Mouse (Mus musculus): ENCODE measurements around the gene Pde7b.

Gene Pde7b

DNA sequence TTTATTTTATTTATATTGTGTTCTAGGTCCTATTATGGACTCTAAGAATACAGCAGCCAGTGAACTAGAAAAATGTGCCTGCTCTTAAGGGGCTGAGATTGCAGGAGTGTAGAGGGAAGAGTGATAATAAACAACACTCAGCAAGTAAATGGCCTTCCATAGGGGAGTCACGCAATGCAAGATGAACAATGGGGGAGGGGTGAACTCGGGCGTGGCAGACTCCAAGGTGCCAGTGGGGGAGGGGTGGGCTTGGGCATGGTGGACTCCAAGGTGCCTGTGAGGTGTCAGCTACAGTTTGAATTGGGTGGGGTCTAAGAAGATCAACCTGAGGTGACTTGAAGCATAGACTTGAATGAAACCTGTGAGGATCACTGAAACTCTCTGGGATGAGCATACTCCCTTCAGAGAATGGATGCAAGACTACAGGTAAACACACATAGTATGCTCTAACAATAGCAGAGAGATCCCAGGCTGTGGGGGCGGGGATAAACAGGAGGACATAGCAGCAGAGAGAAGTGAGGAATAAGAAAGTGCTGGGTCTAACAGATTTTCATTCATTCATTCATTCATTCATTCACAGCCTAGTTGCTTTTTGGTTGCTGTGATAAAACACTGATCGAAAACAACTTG lies 230.9 kb downstream of the Pde7b start:
- DNase-seq (ENCODE audit: low spot score in 2 of 2) = no peak

DNA sequence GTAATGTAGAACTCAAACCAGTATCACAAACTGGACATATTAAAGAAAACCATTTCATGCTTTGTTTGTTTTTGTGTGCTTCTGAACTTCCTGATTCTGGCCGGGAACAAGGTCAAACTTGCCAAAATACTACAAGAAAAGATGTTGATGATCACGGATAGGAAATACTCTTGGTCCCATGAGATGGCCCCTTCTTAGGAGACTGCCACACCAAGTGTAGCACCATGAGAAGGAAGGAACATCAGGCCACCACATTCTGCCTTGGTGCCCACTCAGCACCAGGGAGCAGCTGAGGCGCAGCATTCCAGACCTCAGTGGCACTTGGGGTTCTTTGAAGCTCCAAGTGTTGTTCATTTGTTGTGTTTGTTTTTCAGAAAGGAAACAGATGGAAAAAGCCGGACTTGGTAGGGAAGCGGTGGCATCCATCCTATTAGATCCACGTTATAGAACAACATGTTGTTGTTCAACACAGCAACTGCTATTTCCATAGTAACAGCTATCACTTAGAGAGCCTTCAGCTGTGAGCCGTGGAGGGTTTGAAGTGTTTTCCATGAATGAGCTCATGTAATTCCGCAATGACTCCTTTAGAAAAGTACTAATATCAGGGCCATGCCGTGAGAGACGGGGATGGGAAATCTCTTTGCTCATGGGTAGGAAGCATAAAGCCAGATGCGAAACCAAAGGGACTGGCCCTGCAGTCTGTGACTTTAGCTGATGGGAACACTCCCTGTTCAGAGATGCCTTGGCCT lies 232.5 kb downstream of the Pde7b start:
- no peak for DNase-seq (ENCODE audit: low spot score in 2 of 2)

DNA sequence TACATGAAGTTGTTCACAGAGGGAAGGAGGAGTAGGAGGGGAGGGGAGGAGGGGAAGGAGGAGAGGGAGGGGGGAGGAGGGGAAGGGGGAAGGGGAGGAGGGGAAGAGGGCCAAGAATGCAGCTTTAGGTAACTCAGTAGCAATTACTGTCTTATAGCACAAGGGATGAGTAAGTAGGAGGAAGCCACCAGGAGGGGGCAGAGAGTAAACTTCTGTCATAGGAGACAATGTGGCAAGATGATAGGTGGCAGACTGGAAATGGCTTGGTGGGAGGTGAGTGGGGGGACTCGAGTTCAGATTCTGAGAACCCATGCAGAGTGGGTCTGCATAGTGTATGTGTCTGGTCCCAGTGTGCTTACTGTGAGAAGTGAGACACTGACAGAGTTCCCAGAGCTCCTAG lies 234.1 kb downstream of the Pde7b start:
- peak in 1 of 2 experiments; percentile 33 for DNase-seq (ENCODE audit: low spot score in 2 of 2)

DNA sequence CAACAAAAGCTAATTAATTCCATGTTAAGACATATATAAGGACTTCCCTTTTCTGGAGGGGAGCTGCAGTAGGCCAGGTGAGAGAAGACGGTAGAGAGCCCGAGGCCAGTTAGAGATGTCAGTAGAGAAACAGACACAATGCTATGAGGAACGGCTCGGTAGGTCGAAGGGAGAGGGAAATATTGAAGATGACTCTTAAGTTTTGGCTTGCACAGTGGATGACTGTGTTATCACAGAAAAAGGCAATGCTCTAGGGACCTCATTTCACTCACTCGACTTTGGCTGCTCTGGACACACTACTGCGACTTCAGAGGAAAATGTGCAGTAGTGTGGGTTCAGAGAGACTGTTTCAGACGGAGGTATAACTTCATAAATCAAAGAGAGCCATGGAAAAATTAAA lies 234.6 kb downstream of the Pde7b start:
- no peak for DNase-seq (ENCODE audit: low spot score in 2 of 2)

DNA sequence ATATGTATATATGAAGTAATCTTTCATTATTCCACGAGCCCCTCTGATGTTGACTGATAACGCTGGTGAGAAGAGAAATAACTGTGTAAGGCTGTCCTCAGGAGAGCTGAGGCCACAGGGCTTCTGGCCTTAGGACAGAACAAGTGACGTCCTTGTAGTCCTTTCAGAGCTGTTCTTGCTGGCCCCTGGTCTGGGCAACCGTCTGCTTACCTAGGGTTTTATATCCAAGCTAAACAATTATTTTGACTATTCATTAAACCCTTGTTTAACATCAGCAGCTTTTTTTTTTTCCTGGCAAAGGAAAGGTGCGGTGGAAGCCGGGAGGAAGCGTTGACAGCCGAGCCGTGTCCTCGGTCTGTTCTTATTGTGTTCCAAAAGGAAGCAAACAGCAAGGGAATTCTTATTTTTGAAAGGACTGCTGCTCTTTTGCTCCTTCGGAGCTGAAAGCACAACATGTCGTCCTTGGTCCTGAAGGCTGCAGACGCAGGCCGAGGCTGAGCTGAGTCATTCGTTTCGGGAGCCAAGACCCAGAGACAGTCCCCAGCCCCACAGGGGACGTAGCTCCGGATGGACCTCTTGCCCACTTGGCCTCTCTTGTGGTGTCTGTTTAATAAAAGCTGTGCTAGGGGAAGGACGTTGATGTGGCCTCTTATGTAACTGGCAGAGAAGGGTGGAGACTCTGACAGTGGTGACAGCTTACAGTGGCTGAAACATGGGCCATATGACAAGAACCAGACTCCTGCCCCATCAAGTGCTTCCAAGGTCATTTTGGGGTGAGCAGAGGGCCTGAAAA lies 238.2 kb downstream of the Pde7b start:
- no peak for DNase-seq (ENCODE audit: low spot score in 2 of 2)

DNA sequence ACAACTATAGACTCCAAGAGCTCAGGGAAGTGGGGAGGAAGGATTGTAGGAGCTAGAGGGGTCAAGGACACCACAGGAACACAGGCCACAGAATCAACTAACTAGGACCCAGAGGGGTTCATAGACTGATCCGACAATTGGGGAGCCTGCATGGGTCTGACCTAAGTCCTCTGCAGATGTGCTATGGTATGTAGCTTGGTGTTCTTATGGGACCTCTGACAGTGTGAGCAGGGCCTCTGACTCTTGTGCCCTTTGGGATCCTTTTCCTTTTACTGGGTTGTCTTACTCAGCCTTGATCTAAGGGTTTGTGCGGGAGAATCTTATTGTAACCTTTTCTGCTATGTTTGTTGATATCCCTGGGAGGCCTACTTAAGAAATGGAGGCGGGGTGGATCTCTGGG lies 239.1 kb downstream of the Pde7b start:
- DNase-seq (ENCODE audit: low spot score in 2 of 2) = no peak

DNA sequence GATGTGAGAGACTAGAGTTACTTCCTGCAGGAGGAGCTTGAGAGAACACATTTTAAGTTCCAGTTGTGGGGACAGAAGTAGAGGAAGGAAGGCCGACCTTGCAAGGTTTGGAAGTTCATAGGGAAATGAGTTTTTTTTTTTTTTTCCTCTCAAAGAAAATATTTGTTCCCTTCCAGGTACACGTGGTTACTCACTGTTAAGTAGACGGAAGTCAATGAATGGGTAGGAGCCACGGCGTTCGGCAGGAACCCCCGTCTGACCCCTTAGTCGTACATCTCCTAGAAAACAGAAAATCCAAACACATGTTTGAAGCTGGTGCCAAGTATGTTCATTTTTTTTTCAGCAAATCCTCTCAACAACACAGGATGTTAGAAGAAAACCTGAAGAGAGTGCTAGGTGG lies 245.4 kb downstream of the Pde7b start:
- DNase-seq (ENCODE audit: low spot score in 2 of 2) = no peak

DNA sequence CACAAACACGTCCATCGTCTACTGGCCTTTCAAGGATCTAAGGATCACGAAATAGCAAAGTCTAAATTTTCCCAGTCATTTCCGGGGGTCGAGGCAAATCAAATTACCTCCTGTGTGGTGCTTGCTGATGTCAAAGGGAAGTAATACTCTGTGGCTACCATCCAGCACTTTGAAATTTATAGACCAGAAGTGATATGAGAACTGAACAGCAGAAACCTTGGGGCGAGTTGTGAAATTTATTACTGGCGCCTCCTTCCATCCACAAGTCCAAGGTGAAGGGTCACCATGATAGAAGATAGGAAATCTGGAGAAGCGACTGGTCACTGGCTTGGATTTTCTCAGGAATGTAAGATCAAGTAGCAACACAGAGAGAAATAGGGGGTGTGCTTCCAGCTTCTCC lies 246.4 kb downstream of the Pde7b start:
- DNase-seq (ENCODE audit: low spot score in 2 of 2) = no peak

DNA sequence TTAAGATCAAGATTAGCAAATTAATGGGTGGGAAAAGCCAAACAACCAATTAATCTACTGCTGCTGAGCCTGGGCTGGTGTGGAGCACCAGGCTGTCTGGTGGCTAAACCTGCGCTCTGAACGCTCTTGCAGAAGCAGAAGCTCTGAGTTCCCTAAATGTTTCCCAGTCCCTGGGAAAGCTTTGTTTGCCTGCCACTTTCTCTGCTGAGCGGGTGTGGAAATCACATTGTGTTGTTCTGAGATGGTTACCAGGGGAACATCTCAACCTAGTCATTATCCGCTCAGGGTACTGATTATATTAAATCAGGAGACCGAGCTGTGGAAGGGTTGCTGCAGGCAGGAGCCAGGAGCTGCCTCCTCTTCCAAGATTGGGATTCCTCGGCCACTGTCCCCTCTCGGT lies 250.0 kb downstream of the Pde7b start:
- no peak for DNase-seq (ENCODE audit: low spot score in 2 of 2)

DNA sequence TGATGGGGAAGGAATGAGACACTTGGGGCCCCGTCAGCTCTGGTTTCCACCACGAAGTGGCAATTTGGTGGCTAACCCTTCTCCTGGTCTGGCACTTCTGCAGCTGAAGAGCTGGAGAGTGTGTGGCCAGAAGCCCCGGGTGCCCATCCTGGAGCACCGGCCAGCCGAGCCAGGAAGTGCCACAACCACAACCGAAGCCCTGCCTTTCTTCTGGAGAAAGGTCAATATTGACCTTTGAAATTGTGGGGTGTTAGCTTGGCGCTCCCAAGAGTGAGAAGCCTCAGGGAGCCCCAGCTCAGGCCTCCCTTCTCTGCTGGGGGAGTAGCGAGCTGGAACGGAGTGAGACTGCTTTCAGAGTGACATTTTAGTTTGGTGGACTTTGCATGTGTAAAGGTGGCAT lies 250.8 kb downstream of the Pde7b start:
- DNase-seq (ENCODE audit: low spot score in 2 of 2) = no peak

DNA sequence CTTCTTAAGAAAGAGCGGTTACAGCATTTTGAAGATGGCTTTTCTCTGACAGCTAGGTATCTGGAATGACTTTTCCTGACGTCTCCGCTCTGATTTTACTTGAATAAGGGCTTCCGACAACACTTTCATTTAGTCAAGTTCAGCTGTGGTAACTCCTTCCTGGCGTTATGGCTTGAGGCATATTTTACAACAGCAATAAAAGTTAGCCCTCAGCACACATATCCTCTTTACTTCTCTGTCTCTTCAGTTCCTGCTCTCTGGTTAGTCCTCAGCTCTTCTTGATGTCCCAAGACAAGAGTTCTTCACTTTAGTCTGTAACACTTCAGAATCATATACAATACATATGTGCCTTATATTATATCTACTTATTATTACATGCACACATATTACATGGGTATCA lies 251.4 kb downstream of the Pde7b start:
- no peak for DNase-seq (ENCODE audit: low spot score in 2 of 2)

DNA sequence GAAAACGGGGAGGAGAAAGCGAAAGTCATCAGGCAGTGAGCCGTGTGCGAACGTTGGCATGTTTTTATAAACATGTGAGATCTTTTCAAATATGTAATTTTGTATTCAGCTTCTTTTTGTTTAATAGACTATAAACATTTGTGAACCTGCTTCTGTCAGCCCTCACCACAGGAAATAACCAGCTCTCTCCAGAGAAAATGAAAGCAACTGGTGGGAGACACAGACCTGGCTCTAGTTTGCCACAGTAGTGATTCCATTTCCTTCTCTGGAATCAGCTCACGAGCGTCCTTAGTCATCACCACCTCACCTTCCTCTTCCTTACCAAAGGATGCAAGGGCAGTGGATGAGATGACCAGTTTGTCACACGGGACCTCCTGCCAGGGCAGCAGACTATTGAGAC lies 252.9 kb downstream of the Pde7b start:
- DNase-seq (ENCODE audit: low spot score in 2 of 2) = no peak

DNA sequence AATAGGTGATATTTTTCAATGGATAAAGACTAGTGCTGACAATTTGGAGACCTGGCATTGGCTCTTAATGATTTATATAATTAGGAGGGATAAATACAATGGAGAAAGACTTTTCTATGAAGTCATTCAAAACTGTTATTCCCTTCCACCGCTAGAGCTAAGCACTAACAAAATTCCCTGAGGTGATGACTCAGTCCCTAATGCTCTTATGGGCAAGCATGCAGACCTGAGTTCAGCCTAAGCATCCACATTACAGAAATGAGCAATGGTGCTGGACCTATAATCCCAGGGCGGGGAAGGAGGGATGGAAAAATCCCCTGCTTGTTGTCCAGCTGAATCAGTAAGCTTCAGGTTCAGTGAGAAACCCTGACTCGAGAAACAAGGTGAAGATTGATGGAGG lies 260.2 kb downstream of the Pde7b start:
- no peak for DNase-seq (ENCODE audit: low spot score in 2 of 2)

DNA sequence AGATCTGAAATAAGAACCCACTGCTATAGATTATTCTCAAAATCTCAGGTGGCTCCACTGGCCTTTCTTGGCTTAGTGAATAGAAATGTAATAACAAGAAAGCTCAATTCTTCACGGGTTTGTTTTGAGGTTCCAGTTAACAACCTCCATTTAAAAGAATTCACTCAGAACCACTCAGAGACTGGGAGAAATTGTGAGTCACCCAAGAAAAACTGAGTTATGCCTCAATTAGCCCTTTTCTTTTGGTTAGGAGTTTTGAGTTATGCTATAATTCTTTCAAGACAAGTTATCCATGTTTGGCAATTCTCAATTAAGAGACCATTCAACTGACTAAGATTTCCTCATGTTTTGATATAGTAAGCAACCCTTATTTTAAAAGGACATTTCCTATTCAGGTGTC lies 260.9 kb downstream of the Pde7b start:
- DNase-seq (ENCODE audit: low spot score in 2 of 2) = no peak

DNA sequence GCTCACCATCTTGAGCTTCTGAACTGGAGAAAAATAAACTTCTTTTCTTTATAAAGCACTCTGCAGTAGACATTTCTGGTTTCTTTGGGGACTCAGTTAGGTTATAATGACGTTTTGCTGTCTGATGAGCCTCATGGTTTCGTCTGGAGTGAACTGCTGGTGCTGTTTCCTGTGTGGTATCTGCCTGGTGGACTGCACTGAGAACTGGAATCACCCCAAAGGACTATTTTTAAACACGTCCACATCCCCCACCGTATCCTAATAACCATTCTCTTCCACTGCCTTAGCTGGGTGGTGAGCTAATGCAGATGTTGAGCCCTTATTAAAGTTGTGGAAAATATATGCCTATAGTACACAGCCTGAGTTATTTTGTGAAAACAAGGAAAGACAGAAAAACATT lies 262.3 kb downstream of the Pde7b start:
- no peak for DNase-seq (ENCODE audit: low spot score in 2 of 2)

DNA sequence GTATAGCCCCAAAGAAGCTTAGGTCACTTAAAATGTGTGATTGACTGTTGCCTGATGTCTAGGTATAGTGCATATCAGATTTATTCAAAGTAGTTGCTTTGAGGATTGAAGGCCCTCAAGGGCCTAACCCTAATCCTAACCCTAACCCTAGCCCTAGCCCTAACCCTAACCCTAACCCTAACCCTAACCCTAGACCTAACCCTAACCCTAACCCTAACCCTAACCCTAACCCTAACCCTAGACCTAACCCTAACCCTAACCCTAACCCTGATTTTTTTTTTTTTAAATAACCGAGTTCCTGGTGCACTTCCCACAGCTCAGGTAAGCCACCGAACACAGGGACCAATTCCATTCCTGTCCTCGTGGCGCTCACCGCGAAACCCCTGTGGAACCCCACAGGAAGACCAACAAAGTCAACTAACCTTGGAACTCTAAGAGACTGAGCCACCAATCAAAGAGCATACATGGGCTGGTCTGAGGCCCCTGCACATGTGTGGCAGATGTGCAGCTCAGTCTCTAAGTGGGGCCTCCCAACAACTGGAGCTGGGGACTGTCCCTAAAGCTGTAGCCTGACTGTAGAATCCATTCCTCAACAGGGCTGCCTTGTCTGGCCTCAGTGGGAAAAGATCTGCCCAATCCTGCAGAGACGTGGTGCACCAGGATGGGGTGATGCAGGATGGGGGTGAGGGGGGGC lies 265.1 kb downstream of the Pde7b start:
- DNase-seq (ENCODE audit: low spot score in 2 of 2) = no peak

DNA sequence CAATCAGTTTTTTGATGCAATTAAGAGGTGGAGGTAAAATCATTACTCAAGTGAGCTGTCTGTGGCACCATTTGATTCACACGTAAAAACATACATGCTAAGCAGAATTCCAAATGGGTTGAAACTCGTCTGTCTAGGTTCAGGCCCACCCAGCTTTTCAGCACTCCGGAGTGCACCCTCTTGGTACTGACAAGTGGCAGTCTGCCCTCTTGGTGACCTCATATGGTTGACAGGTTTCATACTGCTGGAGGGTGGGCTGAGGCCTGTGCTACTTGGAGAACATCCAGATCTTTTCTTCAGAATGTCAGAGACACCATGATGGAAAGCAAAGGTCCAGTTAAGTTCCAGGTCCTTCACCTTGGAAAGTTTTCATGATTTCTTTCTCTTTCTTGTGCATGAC lies 265.7 kb downstream of the Pde7b start:
- DNase-seq (ENCODE audit: low spot score in 2 of 2) = no peak

DNA sequence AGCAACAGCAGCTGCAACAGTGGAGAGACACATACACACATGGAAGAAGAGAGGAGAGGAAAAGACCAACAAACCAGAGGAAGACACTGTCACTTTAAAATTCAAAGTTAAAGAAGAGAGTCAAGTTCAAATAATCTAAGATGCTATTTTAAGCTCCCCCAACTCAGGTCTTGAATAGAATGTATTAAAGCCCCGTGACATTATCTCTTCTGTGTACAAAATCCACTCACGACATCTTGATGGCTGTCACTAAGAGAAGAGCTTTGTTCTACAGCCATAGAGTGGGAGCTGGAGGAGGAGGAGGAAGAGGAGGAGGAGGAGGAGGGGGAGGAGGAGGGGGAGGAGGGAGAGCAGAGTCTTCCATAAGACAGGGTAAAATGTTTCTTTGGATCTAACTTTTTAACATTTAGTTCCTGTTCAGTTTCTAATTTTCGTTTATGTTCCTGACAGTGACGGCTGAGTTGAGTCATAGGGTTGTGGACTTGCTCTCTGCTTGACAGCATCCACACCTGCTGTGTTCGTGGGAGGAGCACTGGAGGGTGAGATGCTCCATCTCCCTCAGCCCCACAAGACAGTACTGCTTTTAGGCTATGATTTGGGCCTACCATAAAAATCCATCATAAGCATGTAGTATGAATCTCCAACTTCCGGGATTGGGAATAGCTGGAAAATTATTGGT lies 270.4 kb downstream of the Pde7b start:
- DNase-seq (ENCODE audit: low spot score in 2 of 2) = no peak

DNA sequence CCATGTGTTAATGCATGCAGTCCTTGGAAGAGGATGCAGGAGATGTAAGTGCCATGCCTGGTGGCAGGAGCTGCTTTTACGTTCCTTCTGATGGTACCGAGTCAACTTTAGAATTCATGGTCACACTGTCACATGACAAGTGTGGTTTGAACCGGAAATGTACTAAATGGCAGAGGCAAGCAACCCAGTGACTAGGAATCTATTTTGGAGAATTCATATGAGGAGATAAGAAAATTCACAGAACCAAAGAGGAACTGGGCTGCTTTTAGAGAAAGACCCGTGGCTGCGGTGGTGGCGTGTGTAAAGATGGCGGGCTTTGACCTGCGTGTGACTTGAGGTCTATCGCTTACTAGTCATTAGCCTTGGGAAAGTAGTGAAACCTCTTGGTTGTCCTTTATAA lies 287.4 kb downstream of the Pde7b start:
- no peak for DNase-seq (ENCODE audit: low spot score in 2 of 2)

DNA sequence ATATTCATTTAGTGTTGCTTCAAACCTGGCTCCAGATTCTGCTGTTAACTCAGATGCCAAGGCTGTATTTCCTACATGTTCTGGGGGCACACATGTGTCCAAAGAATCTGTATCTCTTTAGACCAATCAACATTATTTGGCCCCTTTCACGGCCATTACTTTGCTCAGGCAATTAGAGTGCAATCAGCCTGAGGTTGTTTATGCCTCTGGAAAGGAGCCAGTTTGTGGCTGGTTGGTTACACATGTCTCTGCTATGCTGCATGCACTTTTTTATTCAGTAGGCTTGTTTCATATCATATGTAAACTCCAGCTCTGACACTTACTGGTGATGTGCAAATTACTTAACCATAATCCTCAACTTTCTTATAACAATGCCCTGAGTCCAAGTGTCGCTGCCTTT lies 287.9 kb downstream of the Pde7b start:
- DNase-seq (ENCODE audit: low spot score in 2 of 2) = no peak

DNA sequence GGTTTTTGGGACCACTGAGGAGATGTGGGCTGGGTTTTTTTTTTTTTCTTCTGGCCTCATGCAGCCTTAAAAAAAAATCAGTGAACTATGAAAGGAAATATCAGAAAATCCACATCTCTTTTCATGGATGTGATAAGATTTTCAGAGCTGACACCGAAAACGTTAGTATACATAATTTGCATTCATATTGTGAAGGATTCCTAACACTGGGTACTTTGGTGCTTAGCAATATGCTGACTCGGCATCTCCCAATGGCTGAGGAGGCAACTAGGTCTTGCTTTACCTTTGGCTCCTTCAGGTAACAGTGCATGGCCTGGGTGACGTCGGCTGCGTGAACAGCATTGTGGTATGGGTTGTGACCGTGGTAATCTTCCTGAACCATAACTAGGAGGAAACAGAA lies 289.0 kb downstream of the Pde7b start:
- DNase-seq (ENCODE audit: low spot score in 2 of 2) = no peak

DNA sequence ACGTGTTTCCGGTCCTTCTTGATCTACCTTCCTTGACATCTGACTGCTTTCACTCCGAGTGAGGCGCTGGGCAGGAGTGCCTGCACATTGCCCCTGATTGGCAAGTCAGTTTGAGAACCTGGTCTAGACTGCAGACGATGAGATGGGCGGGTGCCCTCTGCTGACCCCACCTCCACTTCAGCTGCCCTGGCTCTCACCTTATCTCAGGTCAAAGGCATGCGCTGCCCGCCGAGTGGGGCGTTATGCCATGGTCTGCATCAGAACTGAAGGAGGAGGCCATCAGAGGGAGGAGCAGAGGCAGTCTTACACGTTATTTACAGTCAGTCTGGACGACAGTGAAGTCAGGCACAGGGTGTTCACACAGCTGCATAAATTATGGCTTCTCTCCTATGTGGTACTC lies 293.5 kb downstream of the Pde7b start:
- DNase-seq (ENCODE audit: low spot score in 2 of 2) = no peak
